Mouse (Mus musculus) thymus, postnatal 10 days (tissue): ENCODE data around the gene Gba.

Experiments used
- DNase-seq, 2 experiments: peaks; one replicate each; pipeline ENCODE4 v3.0.0; 2021; ENCODE audit warnings: low spot score in 2 of 2

The Gba gene

GRCm38 (mm10) chr3:89182531-89183057 lies 20.1 kb upstream of the Gba start:
- no peak for DNase-seq

GRCm38 (mm10) chr3:89183058-89183958 lies 19.4 kb upstream of the Gba start, which contains the start of gene Fam189b:
Fam189b (plus strand) TSS chr3:89183143.
- peak; percentile 82 to 88 for DNase-seq

- no peak for DNase-seq
Measured at GRCm38 (mm10) chr3:89183959-89184315, 18.8 kb upstream of the Gba start.

GRCm38 (mm10) chr3:89187197-89187596 lies 15.5 kb upstream of the Gba start:
- DNase-seq: peak; percentile 82 to 83

- DNase-seq: peak; percentile 54 to 60
Measured at GRCm38 (mm10) chr3:89187690-89188477, 14.8 kb upstream of the Gba start.

GRCm38 (mm10) chr3:89188478-89188875 lies 14.3 kb upstream of the Gba start:
- DNase-seq: peak; percentile 52 to 54

- DNase-seq: peak; percentile 49 to 53
Measured at GRCm38 (mm10) chr3:89190436-89190835, 12.3 kb upstream of the Gba start.

- DNase-seq: no peak
Measured at GRCm38 (mm10) chr3:89193351-89193750, 9.4 kb upstream of the Gba start.

GRCm38 (mm10) chr3:89193853-89194252 lies 8.9 kb upstream of the Gba start:
- peak; percentile 50 to 61 for DNase-seq

- peak; percentile 90 to 91 for DNase-seq
Measured at GRCm38 (mm10) chr3:89195979-89196877, 6.5 kb upstream of the Gba start.

GRCm38 (mm10) chr3:89199839-89200238 lies 2.9 kb upstream of the Gba start:
- no peak for DNase-seq

- DNase-seq: no peak
Measured at GRCm38 (mm10) chr3:89203142-89203514, 400 bp downstream of the Gba start.

- DNase-seq: no peak
Measured at GRCm38 (mm10) chr3:89206079-89206478, 3.4 kb downstream of the Gba start.

GRCm38 (mm10) chr3:89206695-89207094 lies 4.0 kb downstream of the Gba start:
- no peak for DNase-seq

- DNase-seq: no peak
Measured at GRCm38 (mm10) chr3:89208075-89208657, 5.4 kb downstream of the Gba start.

GRCm38 (mm10) chr3:89208736-89209135 lies 6.0 kb downstream of the Gba start:
- DNase-seq: no peak

GRCm38 (mm10) chr3:89209731-89210130 lies 7.0 kb downstream of the Gba start:
- no peak for DNase-seq

GRCm38 (mm10) chr3:89210162-89210561 lies 7.4 kb downstream of the Gba start:
- DNase-seq: no peak

- DNase-seq: no peak
Measured at GRCm38 (mm10) chr3:89210731-89211130, 8.0 kb downstream of the Gba start.

- peak; percentile 73 to 77 for DNase-seq
Measured at GRCm38 (mm10) chr3:89213803-89214530, 11.2 kb downstream of the Gba start.
